Comparison of ENCODE assay signal across 11 mouse cellular contexts in the genomic region with DNA sequence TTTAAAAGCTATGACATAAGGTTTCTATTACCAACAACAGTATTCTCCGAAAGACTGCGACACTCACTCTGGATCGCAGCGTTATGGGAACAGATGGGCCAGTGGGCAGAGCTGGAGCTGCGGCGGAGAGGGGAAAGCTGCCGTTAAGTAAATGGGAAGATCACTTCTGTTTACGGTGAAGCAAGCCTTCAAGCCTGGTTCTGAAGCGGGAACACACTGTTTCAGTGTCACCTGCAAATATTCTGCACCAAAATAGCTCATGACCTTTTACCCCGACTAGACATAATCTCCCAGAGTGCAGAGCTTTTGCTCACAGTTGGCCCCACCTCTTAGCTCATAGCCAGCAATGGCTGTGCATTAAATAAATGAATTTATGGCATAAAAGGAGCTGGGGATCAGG.
DNase-seq lines count a peak whose midpoint lies in the region; ATAC-seq lines count a peak whose summit lies in the region.
"Had no signal": no experiment of that assay in that cellular context is flagged by ENCODE, and none has a peak within 500 bp of the region (broad histone marks: within the 10 kb centered on the region; RNA-seq: fewer than 3 reads in every experiment).

No protein-coding gene starts in this region.

- no peaks in the 10 kb centered on the region for H3K9me3 ChIP-seq in embryonic facial prominence, embryonic 11.5 days (replicated peaks; ENCODE audit: control insufficient read depth, low read length)
- H3K9me3 ChIP-seq in embryonic facial prominence, embryonic 10.5 days, result no peaks in the 10 kb centered on the region
- H3K9me3 ChIP-seq: forebrain, embryonic 12.5 days; hindbrain, embryonic 15.5 days had no signal

- WGBS in embryonic facial prominence, embryonic 11.5 days, result 55% methylated on average over 10 of the region's 10 CpGs
- 71% methylated on average over 10 of the region's 10 CpGs for WGBS in embryonic facial prominence, embryonic 10.5 days

- no peak for ATAC-seq in embryonic facial prominence, embryonic 11.5 days (replicated peaks; ENCODE audit: insufficient number of reproducible peaks, low FRiP score, low TSS enrichment, low read depth)
- ATAC-seq: Patski had no signal

- no peak overlapping the region for H3K4me2 ChIP-seq in embryonic facial prominence, embryonic 11.5 days (ENCODE audit: low read depth, low read length)
- H3K4me2 ChIP-seq: forebrain, embryonic 12.5 days; hindbrain, embryonic 15.5 days had no signal

- H3K36me3 ChIP-seq in embryonic facial prominence, embryonic 11.5 days (replicated peaks; ENCODE audit: control insufficient read depth, insufficient read depth, low read depth, low read length), result no peaks in the 10 kb centered on the region
- peaks cover 5% of the 10 kb centered on the region; the same call in 1 of the 2 replicates for H3K36me3 ChIP-seq in embryonic facial prominence, embryonic 10.5 days (replicated peaks)
- H3K36me3 ChIP-seq: forebrain, embryonic 12.5 days; hindbrain, embryonic 15.5 days had no signal

- H3K4me3 ChIP-seq in embryonic facial prominence, embryonic 11.5 days (ENCODE audit: low read depth, low read length), result no peak overlapping the region
- no peak overlapping the region for H3K4me3 ChIP-seq in embryonic facial prominence, embryonic 10.5 days
- H3K4me3 ChIP-seq: forebrain, embryonic 12.5 days; hindbrain, embryonic 15.5 days had no signal

- no peaks in the 10 kb centered on the region for H3K27me3 ChIP-seq in embryonic facial prominence, embryonic 11.5 days (ENCODE audit: control insufficient read depth, insufficient read depth, low read length)
- H3K27me3 ChIP-seq in embryonic facial prominence, embryonic 10.5 days (replicated peaks; ENCODE audit: low read depth, poor library complexity, severe bottlenecking), result no peaks in the 10 kb centered on the region
- H3K27me3 ChIP-seq: forebrain, embryonic 12.5 days; hindbrain, embryonic 15.5 days; Patski had no signal

- no peaks in the 10 kb centered on the region for H3K4me1 ChIP-seq in embryonic facial prominence, embryonic 11.5 days (ENCODE audit: control insufficient read depth, insufficient read depth, low read length)
- peaks cover 13% of the 10 kb centered on the region for H3K4me1 ChIP-seq in embryonic facial prominence, embryonic 10.5 days
- H3K4me1 ChIP-seq: forebrain, embryonic 12.5 days; hindbrain, embryonic 15.5 days had no signal

- H3K9ac ChIP-seq in embryonic facial prominence, embryonic 11.5 days (replicated peaks; ENCODE audit: low read length), result no peak overlapping the region
- H3K9ac ChIP-seq: forebrain, embryonic 12.5 days; hindbrain, embryonic 15.5 days had no signal

- DNase-seq in embryonic facial prominence, embryonic 11.5 days (ENCODE audit: low spot score), result peak; percentile 21
- DNase-seq in embryonic facial prominence, embryonic 10.5 days (ENCODE audit: low spot score), result no peak
- peak; percentile 44 to 57 for DNase-seq in layer of hippocampus, adult 8-10 months (ENCODE audit: low spot score in 2 of 2)
- no peak for DNase-seq in layer of hippocampus, postnatal 14 days (ENCODE audit: low spot score in 2 of 2)
- DNase-seq in layer of hippocampus, postnatal 36 days, result peak; percentile 47 to 52
- peak; percentile 63 to 70 for DNase-seq in right cerebral cortex, postnatal 10 days (ENCODE audit: low spot score in 2 of 2)
- DNase-seq in embryo, embryonic 10.5 days (ENCODE audit: low spot score), result no peak
- no peak for DNase-seq in spleen, postnatal 36 days (ENCODE audit: low spot score in 2 of 2)

- H3K27ac ChIP-seq in embryonic facial prominence, embryonic 11.5 days (replicated peaks; ENCODE audit: low read depth, low read length), result no peak overlapping the region
- H3K27ac ChIP-seq in embryonic facial prominence, embryonic 10.5 days (replicated peaks), result no peak overlapping the region
- H3K27ac ChIP-seq: forebrain, embryonic 12.5 days; hindbrain, embryonic 15.5 days had no signal

Comparison
In these comparisons a context has a peak if more than half of its experiments do, and no peak if none do; other contexts are left out.
1. DNase-seq: peak in embryonic facial prominence, embryonic 11.5 days (single experiment), layer of hippocampus, adult 8-10 months (2 of 2), layer of hippocampus, postnatal 36 days (2 of 2) and right cerebral cortex, postnatal 10 days (2 of 2); none in embryonic facial prominence, embryonic 10.5 days (single experiment), layer of hippocampus, postnatal 14 days (0 of 2), embryo, embryonic 10.5 days (single experiment) and spleen, postnatal 36 days (0 of 2).